Comparison of ENCODE assay signal across 8 mouse cellular contexts in genomic region chr9:57653283-57653682, GRCm38 (mm10). TPM values are rescaled to one million over a fixed set of nuclear protein-coding genes. Genes with fewer than 3 reads are reported as not detected.
DNase-seq lines count a peak whose midpoint lies in the region; ATAC-seq and TF ChIP-seq lines count a peak whose summit lies in the region.

Gene Csk, minus strand, starts transcription at chr9:57653631.

- no peaks in the 10 kb centered on the region for H3K36me3 ChIP-seq in kidney, embryonic 14.5 days (ENCODE audit: control insufficient read depth, insufficient read depth, low read length)
- H3K36me3 ChIP-seq in hindbrain, embryonic 13.5 days = no peaks in the 10 kb centered on the region
- no peaks in the 10 kb centered on the region for H3K36me3 ChIP-seq in liver, embryonic 14.5 days (replicated peaks; ENCODE audit: control insufficient read depth, insufficient read depth, low read depth)

- H3K4me3 ChIP-seq in kidney, embryonic 14.5 days (ENCODE audit: low read length) = no peak within 1 kb of the TSS
- no peak within 1 kb of the TSS for H3K4me3 ChIP-seq in hindbrain, embryonic 13.5 days
- H3K4me3 ChIP-seq in liver, embryonic 14.5 days (ENCODE audit: insufficient read depth in 1 of 2, low read depth in 2 of 2, low read length in 2 of 2) = no peak within 1 kb of the TSS

- no peak for TF ChIP-seq EP300 in liver, embryonic 14.5 days (IDR thresholded peaks at IDR 0.05; ENCODE audit: low read depth)

- H3K27ac ChIP-seq in kidney, embryonic 14.5 days (ENCODE audit: low read depth, low read length) = no peak within 1 kb of the TSS
- no peak within 1 kb of the TSS for H3K27ac ChIP-seq in hindbrain, embryonic 13.5 days
- no peak within 1 kb of the TSS for H3K27ac ChIP-seq in liver, embryonic 14.5 days

- H3K9ac ChIP-seq in kidney, embryonic 14.5 days (ENCODE audit: low read depth, low read length) = no peak within 1 kb of the TSS
- H3K9ac ChIP-seq in hindbrain, embryonic 13.5 days = peak within 1 kb of the TSS; percentile 29; the same call in 1 of the 2 replicates
- no peak within 1 kb of the TSS for H3K9ac ChIP-seq in liver, embryonic 14.5 days (replicated peaks)

- no peaks in the 10 kb centered on the region for H3K4me1 ChIP-seq in kidney, embryonic 14.5 days (ENCODE audit: control insufficient read depth, insufficient read depth, low read length)
- peaks cover 26% of the 10 kb centered on the region for H3K4me1 ChIP-seq in hindbrain, embryonic 13.5 days (replicated peaks)
- H3K4me1 ChIP-seq in liver, embryonic 14.5 days (replicated peaks; ENCODE audit: control insufficient read depth in 2 of 2, insufficient read depth in 2 of 2, low read length in 1 of 2) = peaks cover 0 to 14% of the 10 kb centered on the region in 2 experiments; a peak in 3 of 4 replicates

- 63% methylated on average over 5 of the region's 5 CpGs for WGBS in kidney, embryonic 14.5 days
- 51% methylated on average over 5 of the region's 5 CpGs for WGBS in hindbrain, embryonic 13.5 days
- WGBS in liver, embryonic 14.5 days (ENCODE audit: insufficient replicate concordance) = 65% methylated on average over 5 of the region's 5 CpGs

- H3K27me3 ChIP-seq in kidney, embryonic 14.5 days (ENCODE audit: control insufficient read depth, insufficient read depth, low read length) = no peaks in the 10 kb centered on the region
- H3K27me3 ChIP-seq in hindbrain, embryonic 13.5 days = peaks cover 17% of the 10 kb centered on the region; the same call in 1 of the 2 replicates
- H3K27me3 ChIP-seq in liver, embryonic 14.5 days (ENCODE audit: control insufficient read depth, insufficient read depth, low read length) = no peaks in the 10 kb centered on the region

- no peak within 1 kb of the TSS for H3K4me2 ChIP-seq in kidney, embryonic 14.5 days (replicated peaks; ENCODE audit: low read depth, low read length)
- H3K4me2 ChIP-seq in hindbrain, embryonic 13.5 days = no peak within 1 kb of the TSS
- H3K4me2 ChIP-seq in liver, embryonic 14.5 days (ENCODE audit: low read depth) = no peak within 1 kb of the TSS

- no peak for TF ChIP-seq CTCF in liver, embryonic 14.5 days (IDR thresholded peaks at IDR 0.05; ENCODE audit: low read depth)

- no peak for ATAC-seq in kidney, embryonic 14.5 days (ENCODE audit: low FRiP score, low TSS enrichment)
- no peak for ATAC-seq in erythroid progenitor cell, adult 5-6 weeks (replicated peaks; ENCODE audit: low FRiP score, poor library complexity, severe bottlenecking)
- ATAC-seq in hindbrain, embryonic 13.5 days (ENCODE audit: low FRiP score) = no peak
- ATAC-seq in liver, embryonic 14.5 days (ENCODE audit: insufficient read depth) = no peak

- no peaks in the 10 kb centered on the region for H3K9me3 ChIP-seq in kidney, embryonic 14.5 days (ENCODE audit: control insufficient read depth, low read length)
- no peaks in the 10 kb centered on the region for H3K9me3 ChIP-seq in hindbrain, embryonic 13.5 days
- H3K9me3 ChIP-seq in liver, embryonic 14.5 days (ENCODE audit: control insufficient read depth, low read length) = no peaks in the 10 kb centered on the region

- DNase-seq in kidney, adult 18-20 months = no peak
- peak; percentile 54 for DNase-seq in ES-CJ7 (ENCODE audit: low read depth, low spot score)
- no peak for DNase-seq in liver, embryonic 14.5 days (ENCODE audit: low read depth in 3 of 3, low spot score in 3 of 3)
- DNase-seq in ovary, postnatal 36 days (ENCODE audit: low spot score) = no peak
- DNase-seq in Muller cell, postnatal 12 days (ENCODE audit: inconsistent ontology term) = no peak

RNA-seq across cellular contexts. Expression of gene Csk, which starts in this region (rescaled TPM):
- polyA plus RNA-seq in kidney, embryonic 14.5 days (2014; fragmentation: Nextera tagmentation; extraction: Ambion mirVana) = 24.3 and 26.1 TPM in 2 replicates
- 34.6 and 46.1 TPM in 2 replicates for total RNA-seq in erythroid progenitor cell, adult 5-6 weeks (2015; ENCODE audit: low replicate concordance)
- total RNA-seq in erythroid progenitor cell, adult 5-6 weeks (2017; ENCODE audit: low replicate concordance) = 46.2 and 46.5 TPM in 2 replicates
- polyA plus RNA-seq in hindbrain, embryonic 13.5 days (2015; fragmentation: Nextera tagmentation; extraction: Ambion mirVana) = 43.6 and 45.0 TPM in 2 replicates
- polyA plus RNA-seq in liver, embryonic 14.5 days (2012; rRNA removed) = 22.7 and 26.3 TPM in 2 replicates
- 11.1 and 13.8 TPM in 2 replicates for polyA plus RNA-seq in liver, embryonic 14.5 days (2014; fragmentation: Nextera tagmentation; extraction: Ambion mirVana)
